Mouse (Mus musculus) ES-E14 (cell line): ENCODE measurements at regions not wholly inside any gene's neighbourhood (a gene's known extent, or its start where the extent isn't known, plus 50 kb on each side); places are given as distances from the start of the nearest gene placed in this dataset.
"Not testable (repeated sequence)": the region's sequence is repeated elsewhere in the genome, so short reads cannot be mapped to it uniquely, and the experiment has no call there.

Experiments used
- DNase-seq: peaks from one replicate; pipeline ENCODE4 v3.0.0-alpha.2; 2013; ENCODE audit warnings: low read depth, low spot score
- H3K27ac ChIP-seq: 2 replicates; pipeline ENCODE4 v1.5.1; 2012; ENCODE audit warnings: low read depth, mild to moderate bottlenecking, low read length, moderate library complexity, mixed read lengths; ENCODE audit not compliant: poor library complexity, insufficient read depth, severe bottlenecking
- H3K36me3 ChIP-seq: 2 replicates; pipeline ENCODE4 v1.6.1; 2012; ENCODE audit warnings: mild to moderate bottlenecking, low read length, moderate library complexity, mixed read lengths; ENCODE audit not compliant: control insufficient read depth, poor library complexity, insufficient read depth, severe bottlenecking
- H3K4me1 ChIP-seq, 2 experiments: fragments of 150-350 bp in 1 of 2; sonication (generic) in 1 of 2; 2 replicates each; pipeline ENCODE4 v1.6.1; 2012; ENCODE audit warnings: low read length in 2 of 2, mild to moderate bottlenecking in 1 of 2, mixed read lengths in 1 of 2; ENCODE audit not compliant: control insufficient read depth in 2 of 2, insufficient read depth in 2 of 2, poor library complexity in 1 of 2
- H3K4me3 ChIP-seq, 2 experiments: fragments of 150-350 bp in 1 of 2; sonication (generic) in 1 of 2; 2 replicates each; pipeline ENCODE4 v1.5.1; 2012; ENCODE audit warnings: low read length in 2 of 2, low read depth in 1 of 2, mild to moderate bottlenecking in 1 of 2, mixed read lengths in 1 of 2; ENCODE audit not compliant: insufficient read depth in 1 of 2, poor library complexity in 1 of 2, severe bottlenecking in 1 of 2
- H3K9ac ChIP-seq: 2 replicates; pipeline ENCODE4 v1.6.1; 2012; ENCODE audit warnings: low read depth, mild to moderate bottlenecking, low read length, mixed read lengths; ENCODE audit not compliant: poor library complexity, insufficient read depth, severe bottlenecking
- H3K9me3 ChIP-seq: fragments of 150-350 bp; sonication (generic); 2 replicates; pipeline ENCODE4 v1.6.1; 2012; ENCODE audit warnings: low read depth, mild to moderate bottlenecking, low read length; ENCODE audit not compliant: control insufficient read depth, insufficient read depth
- CHD2 ChIP-seq: IDR thresholded peaks from 2 replicates; pipeline ENCODE4 v1.6.1; 2014; ENCODE audit warnings: mild to moderate bottlenecking, low read depth, low read length, inconsistent platforms
- HCFC1 ChIP-seq: IDR thresholded peaks from 2 replicates; pipeline ENCODE4 v1.6.1; 2012; ENCODE audit warnings: low read length, inconsistent platforms, borderline replicate concordance; ENCODE audit not compliant: insufficient read depth
- MAFK ChIP-seq: IDR thresholded peaks from 2 replicates; pipeline ENCODE4 v1.6.1; 2014; ENCODE audit warnings: mild to moderate bottlenecking, low read depth, low read length, inconsistent platforms; ENCODE audit not compliant: insufficient read depth
- ZC3H11A ChIP-seq: IDR thresholded peaks from 2 replicates; pipeline ENCODE4 v1.6.1; 2012; ENCODE audit warnings: low read depth, mild to moderate bottlenecking, inconsistent platforms, low read length, borderline replicate concordance
- ZNF384 ChIP-seq: IDR thresholded peaks from 2 replicates; pipeline ENCODE4 v1.6.1; 2012; ENCODE audit warnings: low read depth, low read length, inconsistent platforms
- in situ Hi-C, 2 experiments: fragments of 600-800 bp; cut with MboI; formaldehyde crosslinking; loops; one replicate each; pipeline ENCODE4 v1.15.1; 2025; ENCODE audit warnings: low sequenced_read_pairs in 2 of 2, inconsistent platforms in 1 of 2; ENCODE audit not compliant: unreplicated experiment in 2 of 2

- no peaks in the 10 kb centered on the region for H3K9me3 ChIP-seq
- TF ChIP-seq HCFC1 (no peak), CHD2 (no peak), ZC3H11A (no peak), ZNF384 (no peak), MAFK (no peak)
- no peak overlapping the region for H3K27ac ChIP-seq
- no peaks in the 10 kb centered on the region for H3K36me3 ChIP-seq
- no peak overlapping the region for H3K9ac ChIP-seq
- H3K4me1 ChIP-seq = peaks cover 0 to 6% of the 10 kb centered on the region in 2 experiments; a peak in 1 of 4 replicates
- DNase-seq = no peak
- no peak overlapping the region for H3K4me3 ChIP-seq
- in situ Hi-C loops = no loop called here
These were observed 71.7 kb downstream of the Tex35 start for GRCm38 (mm10) chr1:157036779-157037178.

DNA sequence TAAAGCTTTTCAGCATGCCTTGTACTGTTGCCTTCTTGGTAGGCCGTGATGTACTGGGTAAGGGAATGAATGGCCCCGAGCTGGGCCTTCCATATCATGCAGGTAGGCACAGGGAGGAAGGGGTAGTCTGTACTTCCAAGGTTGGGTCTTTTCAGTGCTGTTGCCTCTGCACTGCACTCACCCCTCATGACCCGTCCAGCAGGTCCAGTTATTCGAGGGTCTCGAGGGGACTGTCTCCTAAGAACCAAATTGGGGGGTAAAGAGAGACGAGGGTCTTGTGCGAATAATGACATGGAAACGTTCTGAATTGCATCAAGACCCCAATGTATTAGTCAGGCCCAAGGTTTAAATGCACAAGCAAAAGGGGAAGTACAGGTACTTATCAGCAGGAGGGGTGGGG lies 73.3 kb downstream of the Tex35 start:
- H3K9ac ChIP-seq, H3K4me3 ChIP-seq, H3K4me1 ChIP-seq, DNase-seq, H3K9me3 ChIP-seq, in situ Hi-C loops, H3K27ac ChIP-seq, H3K36me3 ChIP-seq: not testable (repeated sequence)

GRCm38 (mm10) chr1:157028682-157029081 lies 79.8 kb downstream of the Tex35 start:
- no peak for DNase-seq
- Histone ChIP-seq H3K4me3 (no peak overlapping the region), H3K27ac (no peak overlapping the region), H3K9me3 (no peaks in the 10 kb centered on the region), H3K9ac (no peak overlapping the region), H3K36me3 (no peaks in the 10 kb centered on the region), H3K4me1 (no peaks in the 10 kb centered on the region)
- no peak for TF ChIP-seq ZNF384
- TF ChIP-seq MAFK = no peak
- no peak for TF ChIP-seq CHD2
- no peak for TF ChIP-seq HCFC1
- TF ChIP-seq ZC3H11A = no peak
- in situ Hi-C loops = no loop called here

DNA sequence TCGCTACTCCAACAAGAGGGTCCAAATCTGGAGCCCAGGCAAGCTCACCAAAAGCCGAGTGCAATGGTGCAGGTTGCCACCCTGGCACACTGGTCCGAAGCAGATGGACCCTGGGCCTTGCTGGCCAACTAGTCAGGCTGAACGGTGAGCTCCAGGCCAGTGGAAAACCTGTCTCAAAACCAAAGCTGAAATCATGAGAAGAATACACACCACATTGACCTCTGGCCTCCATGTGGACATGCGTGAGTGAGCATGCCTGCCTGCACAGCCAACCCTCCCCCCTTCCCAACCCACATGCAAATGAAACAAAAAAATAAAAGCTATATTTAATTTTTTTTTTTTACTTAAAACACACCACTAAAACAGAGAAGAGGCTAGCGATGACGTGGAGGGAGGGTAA lies 80.8 kb downstream of the Tex35 start:
- in situ Hi-C loops = no loop called here
- no peak for DNase-seq
- Histone ChIP-seq H3K9ac (no peak overlapping the region), H3K4me3 (no peak overlapping the region), H3K9me3 (no peaks in the 10 kb centered on the region), H3K4me1 (no peaks in the 10 kb centered on the region), H3K27ac (no peak overlapping the region), H3K36me3 (no peaks in the 10 kb centered on the region)
- no peak for TF ChIP-seq CHD2
- no peak for TF ChIP-seq ZNF384
- TF ChIP-seq ZC3H11A = no peak
- no peak for TF ChIP-seq MAFK
- TF ChIP-seq HCFC1 = no peak

DNA sequence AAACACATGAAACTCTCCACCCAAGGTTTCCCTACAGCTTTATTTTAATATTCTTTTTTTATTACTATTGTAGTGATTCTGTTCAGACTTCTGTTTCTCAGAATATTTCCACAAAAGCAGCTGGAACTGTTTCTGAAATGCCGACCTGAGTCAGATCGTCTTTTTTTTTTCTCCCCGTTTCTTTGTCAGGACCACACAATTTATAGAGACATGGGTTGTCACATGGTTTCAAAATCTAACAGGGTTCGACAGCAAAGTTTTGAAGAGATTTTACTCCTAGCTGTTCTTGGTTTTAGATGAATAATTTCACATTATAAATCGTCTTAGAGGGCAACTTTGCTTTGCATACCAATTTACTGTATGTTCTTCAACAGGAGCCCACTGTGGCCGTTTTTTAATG lies 84.0 kb upstream of the Ralgps2 start:
- in situ Hi-C loops = no loop called here
- no peaks in the 10 kb centered on the region for H3K9me3 ChIP-seq
- H3K27ac ChIP-seq = no peak overlapping the region
- H3K4me1 ChIP-seq = no peaks in the 10 kb centered on the region
- H3K36me3 ChIP-seq = no peaks in the 10 kb centered on the region
- no peak for TF ChIP-seq HCFC1
- no peak for TF ChIP-seq ZC3H11A
- TF ChIP-seq MAFK = no peak
- TF ChIP-seq CHD2 = no peak
- no peak for TF ChIP-seq ZNF384
- H3K4me3 ChIP-seq = no peak overlapping the region
- no peak for DNase-seq
- no peak overlapping the region for H3K9ac ChIP-seq
